Comparison of ENCODE assay signal across 9 mouse cellular contexts in genomic region chr11:31796245-31796644, GRCm38 (mm10).
A peak's percentile ranks its signal among the peaks of the same experiment; 100 is the strongest.
DNase-seq lines count a peak whose midpoint lies in the region; ATAC-seq and TF ChIP-seq lines count a peak whose summit lies in the region.
"Had no signal": no experiment of that assay in that cellular context is flagged by ENCODE, and none has a peak within 500 bp of the region (broad histone marks: within the 10 kb centered on the region; RNA-seq: fewer than 3 reads in every experiment).

No protein-coding gene starts in this region.

- 49% methylated on average over 6 of the region's 6 CpGs for WGBS in hindbrain, embryonic 16.5 days

- peaks cover 4% of the 10 kb centered on the region; the same call in 1 of the 2 replicates for H3K4me1 ChIP-seq in hindbrain, embryonic 16.5 days (ENCODE audit: control insufficient read depth, insufficient read depth, low read depth, low read length)

- TF ChIP-seq CTCF in gastrocnemius, adult 2 months (IDR thresholded peaks at IDR 0.05), result peak; percentile 41

- no peaks in the 10 kb centered on the region for H3K27me3 ChIP-seq in hindbrain, embryonic 16.5 days (replicated peaks; ENCODE audit: control insufficient read depth, insufficient read depth, low read length)

- H3K9ac ChIP-seq in hindbrain, embryonic 16.5 days (ENCODE audit: low read depth, low read length), result no peak overlapping the region

- peak; percentile 24; the same call in 1 of the 2 replicates for ATAC-seq in hindbrain, embryonic 16.5 days
- peak; percentile 93 for ATAC-seq in megakaryocyte progenitor cell, adult 5-6 weeks (replicated peaks; ENCODE audit: poor library complexity)

- no peaks in the 10 kb centered on the region for H3K36me3 ChIP-seq in hindbrain, embryonic 16.5 days (ENCODE audit: control insufficient read depth, insufficient read depth, low read length)

- DNase-seq in embryo, embryonic 10 days (ENCODE audit: low spot score), result peak; percentile 17
- DNase-seq in embryo, embryonic 9.5 days (ENCODE audit: extremely low spot score), result no peak
- peak; percentile 28 for DNase-seq in retina, postnatal 1 day
- DNase-seq in retina, embryonic 14.5 days (ENCODE audit: low spot score), result no peak
- DNase-seq in gastrocnemius, adult 2 months, result peak; percentile 88
- DNase-seq in testis, postnatal 14 days (ENCODE audit: low spot score), result no peak

- intact Hi-C loops in gastrocnemius, adult 2 months (cut with DNase I), result loop anchor here (5.0 kb wide), 2 partner anchors 36 to 109 kb away; no protein-coding TSS in a partner anchor

- no peak overlapping the region for H3K4me2 ChIP-seq in hindbrain, embryonic 16.5 days (ENCODE audit: low read length)

- H3K9me3 ChIP-seq in hindbrain, embryonic 16.5 days (ENCODE audit: control insufficient read depth, low read length), result no peaks in the 10 kb centered on the region

- peak overlapping the region; percentile 92 for H3K27ac ChIP-seq in gastrocnemius, adult 2 months
- no peak overlapping the region for H3K27ac ChIP-seq in hindbrain, embryonic 16.5 days (ENCODE audit: low read depth, low read length)

- peak overlapping the region; percentile 69 for H3K4me3 ChIP-seq in gastrocnemius, adult 2 months
- H3K4me3 ChIP-seq in hindbrain, embryonic 16.5 days (ENCODE audit: low read length), result no peak overlapping the region
- H3K4me3 ChIP-seq: erythroblast, embryonic 14.5 days had no signal

Comparison
In these comparisons a context has a peak if more than half of its experiments do, and no peak if none do; other contexts are left out.
1. DNase-seq: peak in embryo, embryonic 10 days (single experiment), retina, postnatal 1 day (single experiment) and gastrocnemius, adult 2 months (single experiment); none in embryo, embryonic 9.5 days (single experiment), retina, embryonic 14.5 days (single experiment) and testis, postnatal 14 days (single experiment).